Mouse (Mus musculus) liver, embryonic 15.5 days (tissue): ENCODE measurements around the gene Kcna7. TPM values are rescaled to one million over a fixed set of nuclear protein-coding genes. Genes with fewer than 3 reads are reported as not detected.

Experiments
- ATAC-seq: fragments of 200-750 bp; cut with Nextera tagmentation; 2 replicates; pipeline ENCODE4 v1.8.0; 2017; ENCODE audit warnings: moderate number of reproducible peaks, mild to moderate bottlenecking, moderate library complexity; ENCODE audit not compliant: insufficient read depth
- H3K27ac ChIP-seq: fragments of 300-500 bp; sonication (generic); replicated peaks from 2 replicates; pipeline ENCODE4 v1.5.1; 2015; ENCODE audit warnings: mild to moderate bottlenecking, inconsistent platforms
- H3K27me3 ChIP-seq: fragments of 300-500 bp; sonication (generic); 2 replicates; pipeline ENCODE4 v1.6.1; 2015; ENCODE audit warnings: mild to moderate bottlenecking, inconsistent platforms
- H3K36me3 ChIP-seq: fragments of 300-500 bp; sonication (generic); replicated peaks from 2 replicates; pipeline ENCODE4 v1.6.1; 2015; ENCODE audit warnings: moderate library complexity, mild to moderate bottlenecking, inconsistent platforms
- H3K4me1 ChIP-seq: fragments of 300-500 bp; sonication (generic); replicated peaks from 2 replicates; pipeline ENCODE4 v1.6.1; 2015; ENCODE audit warnings: inconsistent platforms
- H3K4me2 ChIP-seq: fragments of 300-500 bp; sonication (generic); 2 replicates; pipeline ENCODE4 v1.6.1; 2015; ENCODE audit warnings: moderate library complexity, mild to moderate bottlenecking, inconsistent platforms
- H3K4me3 ChIP-seq: fragments of 300-500 bp; sonication (generic); replicated peaks from 2 replicates; pipeline ENCODE4 v1.5.1; 2015; ENCODE audit warnings: mild to moderate bottlenecking, inconsistent platforms
- H3K9ac ChIP-seq: fragments of 300-500 bp; sonication (generic); 2 replicates; pipeline ENCODE4 v1.6.1; 2015; ENCODE audit warnings: moderate library complexity, mild to moderate bottlenecking, inconsistent platforms
- H3K9me3 ChIP-seq: fragments of 300-500 bp; sonication (generic); replicated peaks from 2 replicates; pipeline ENCODE4 v1.6.1; 2016; ENCODE audit warnings: inconsistent platforms
- WGBS: fragments of 180-500 bp; shearing (Covaris S2); methylation state at CpG from one replicate; pipeline ENCODE4 v1.1.7; 2015; ENCODE audit warnings: mixed read lengths; ENCODE audit not compliant: insufficient replicate concordance; 5-methylcytosine and 5-hydroxymethylcytosine counted together
- polyA plus RNA-seq: library from polyadenylated mRNA; unstranded; fragments of >200 nt; fragmentation: Nextera tagmentation; extraction: Ambion mirVana; gene quantifications from 2 replicates; pipeline ENCODE4 v1.2.1, GENCODE M21; 2015

Gene Kcna7
- polyA plus RNA-seq, 1 experiment from 2014 or later: not detected

- peak overlapping the region; percentile 91 for H3K27ac ChIP-seq
- WGBS: under 1% methylated on average over 7 of the region's 7 CpGs
- peak overlapping the region; percentile 65 for H3K9ac ChIP-seq
- H3K9me3 ChIP-seq: no peaks in the 10 kb centered on the region
- peak overlapping the region; percentile 88 for H3K4me2 ChIP-seq
- peaks cover 58% of the 10 kb centered on the region for H3K4me1 ChIP-seq
- H3K36me3 ChIP-seq: peaks cover 34% of the 10 kb centered on the region
- ATAC-seq: no peak
- no peaks in the 10 kb centered on the region; the same call in 1 of the 2 replicates for H3K27me3 ChIP-seq
- H3K4me3 ChIP-seq: peak overlapping the region; percentile 71
These were observed 28.4 kb downstream of the Kcna7 start for GRCm38 (mm10) chr7:45433835-45434202.

DNA sequence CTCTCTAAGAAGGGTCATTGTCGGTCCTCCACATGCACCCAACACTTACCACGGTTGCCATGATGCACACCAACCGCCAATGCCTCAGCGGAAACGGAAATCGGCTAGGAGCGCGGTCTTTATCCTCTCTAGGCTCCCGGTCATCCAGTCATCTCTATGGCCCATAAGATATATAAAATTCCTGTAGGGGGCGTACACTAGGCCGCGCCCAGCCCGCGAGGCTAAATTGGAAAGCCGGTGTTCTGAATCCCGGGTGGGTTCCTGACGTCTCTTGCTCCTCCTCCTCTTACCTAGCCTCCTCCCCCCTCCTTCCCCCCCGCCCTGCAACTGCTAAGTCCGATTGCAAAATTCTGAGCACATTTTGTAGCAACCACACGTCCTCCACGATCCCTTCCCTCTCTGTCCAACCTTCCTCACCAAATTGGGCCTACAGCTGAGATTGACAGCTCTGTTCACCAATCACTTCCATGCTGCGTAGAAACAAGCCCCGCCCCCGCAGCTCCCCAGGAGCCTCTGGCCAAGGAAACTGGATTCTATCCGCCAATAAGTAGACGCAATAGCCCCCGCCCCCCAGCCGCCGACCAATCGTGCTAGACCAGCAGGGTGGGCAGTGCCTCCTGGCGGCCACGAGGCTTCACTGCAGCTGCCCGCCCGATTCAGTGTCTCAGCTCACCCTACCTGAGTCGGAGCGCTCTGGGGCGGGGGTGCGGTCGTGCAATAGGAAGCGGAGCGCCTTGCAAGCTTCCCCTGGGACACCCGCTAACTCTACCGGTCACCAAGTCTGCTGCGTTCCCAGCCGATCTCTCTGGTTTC, 29.0 kb downstream of the Kcna7 start, which contains the start of gene Gys1:
Gene Gys1 (plus strand): TSS at position 642 of the 813 bp plus-strand sequence.
- Histone ChIP-seq H3K27me3 (no peaks in the 10 kb centered on the region; the same call in 1 of the 2 replicates), H3K4me2 (peak within 1 kb of the TSS; percentile 88), H3K27ac (peak within 1 kb of the TSS; percentile 91), H3K4me3 (peak within 1 kb of the TSS; percentile 71), H3K4me1 (peaks cover 58% of the 10 kb centered on the region), H3K36me3 (peaks cover 28% of the 10 kb centered on the region), H3K9ac (peak within 1 kb of the TSS; percentile 65), H3K9me3 (no peaks in the 10 kb centered on the region)
- WGBS: under 1% methylated on average over 45 of the region's 45 CpGs
- peak; percentile 95 for ATAC-seq

GRCm38 (mm10) chr7:45435038-45435437, 29.6 kb downstream of the Kcna7 start:
- WGBS: 4% methylated on average over 16 of the region's 16 CpGs
- Histone ChIP-seq H3K36me3 (peaks cover 24% of the 10 kb centered on the region), H3K4me3 (peak overlapping the region; percentile 71), H3K9ac (peak overlapping the region; percentile 63), H3K4me2 (peak overlapping the region; percentile 88), H3K27me3 (no peaks in the 10 kb centered on the region; the same call in 1 of the 2 replicates), H3K27ac (peak overlapping the region; percentile 71), H3K4me1 (peaks cover 58% of the 10 kb centered on the region), H3K9me3 (no peaks in the 10 kb centered on the region)
- ATAC-seq: no peak

DNA sequence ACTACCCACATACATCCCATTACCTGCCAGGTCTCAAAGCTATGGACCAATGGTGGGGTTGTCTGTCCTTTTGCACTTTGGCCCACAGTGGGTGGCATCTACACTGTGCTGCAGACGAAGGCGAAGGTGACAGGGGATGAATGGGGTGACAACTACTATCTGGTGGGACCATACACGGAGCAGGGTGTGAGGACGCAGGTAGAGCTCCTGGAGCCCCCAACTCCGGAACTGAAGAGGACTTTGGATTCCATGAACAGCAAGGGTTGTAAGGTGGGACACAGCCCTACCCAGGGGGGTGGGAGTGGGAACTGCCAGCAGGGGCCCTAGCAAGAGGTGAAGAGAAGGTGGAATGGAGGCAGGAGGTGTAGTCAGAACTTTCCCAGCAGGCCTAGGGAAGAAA, 31.0 kb downstream of the Kcna7 start:
- Histone ChIP-seq H3K36me3 (peaks cover 18% of the 10 kb centered on the region), H3K9ac (no peak overlapping the region), H3K27ac (no peak overlapping the region), H3K4me1 (peaks cover 46% of the 10 kb centered on the region), H3K9me3 (no peaks in the 10 kb centered on the region), H3K4me3 (no peak overlapping the region), H3K4me2 (0 out of 2 replicates have a peak overlapping the region, but pooled peaks have one; percentile 88), H3K27me3 (no peaks in the 10 kb centered on the region; the same call in 1 of the 2 replicates)
- 73% methylated on average over 5 of the region's 5 CpGs for WGBS
- no peak for ATAC-seq

DNA sequence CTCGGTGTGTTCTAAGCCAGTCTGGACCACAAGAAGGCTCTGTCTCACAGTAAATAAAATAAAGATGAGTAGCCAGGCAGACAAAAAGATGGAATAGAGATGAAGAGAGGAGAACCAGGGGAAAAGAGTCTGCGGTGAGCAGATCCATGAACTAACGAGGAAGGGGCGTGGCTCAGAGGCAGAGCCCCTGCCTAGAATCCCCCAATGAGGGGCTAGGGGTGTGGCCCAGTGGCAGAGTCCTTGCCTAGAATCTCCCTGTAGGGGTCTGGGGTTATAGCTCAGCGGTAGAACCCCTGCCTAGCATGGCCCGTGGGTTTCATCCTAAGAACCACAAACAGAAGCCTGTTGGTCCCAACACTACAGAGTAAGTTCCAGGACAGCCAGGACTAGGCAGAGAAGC, 31.6 kb downstream of the Kcna7 start:
- Histone ChIP-seq H3K4me1 (peaks cover 40% of the 10 kb centered on the region), H3K36me3 (peaks cover 12% of the 10 kb centered on the region), H3K27me3 (no peaks in the 10 kb centered on the region; the same call in 1 of the 2 replicates), H3K27ac (no peak overlapping the region), H3K4me2 (no peak overlapping the region), H3K9ac (no peak overlapping the region), H3K4me3 (no peak overlapping the region), H3K9me3 (no peaks in the 10 kb centered on the region)
- ATAC-seq: no peak
- 45% methylated on average over 6 of the region's 6 CpGs for WGBS

DNA sequence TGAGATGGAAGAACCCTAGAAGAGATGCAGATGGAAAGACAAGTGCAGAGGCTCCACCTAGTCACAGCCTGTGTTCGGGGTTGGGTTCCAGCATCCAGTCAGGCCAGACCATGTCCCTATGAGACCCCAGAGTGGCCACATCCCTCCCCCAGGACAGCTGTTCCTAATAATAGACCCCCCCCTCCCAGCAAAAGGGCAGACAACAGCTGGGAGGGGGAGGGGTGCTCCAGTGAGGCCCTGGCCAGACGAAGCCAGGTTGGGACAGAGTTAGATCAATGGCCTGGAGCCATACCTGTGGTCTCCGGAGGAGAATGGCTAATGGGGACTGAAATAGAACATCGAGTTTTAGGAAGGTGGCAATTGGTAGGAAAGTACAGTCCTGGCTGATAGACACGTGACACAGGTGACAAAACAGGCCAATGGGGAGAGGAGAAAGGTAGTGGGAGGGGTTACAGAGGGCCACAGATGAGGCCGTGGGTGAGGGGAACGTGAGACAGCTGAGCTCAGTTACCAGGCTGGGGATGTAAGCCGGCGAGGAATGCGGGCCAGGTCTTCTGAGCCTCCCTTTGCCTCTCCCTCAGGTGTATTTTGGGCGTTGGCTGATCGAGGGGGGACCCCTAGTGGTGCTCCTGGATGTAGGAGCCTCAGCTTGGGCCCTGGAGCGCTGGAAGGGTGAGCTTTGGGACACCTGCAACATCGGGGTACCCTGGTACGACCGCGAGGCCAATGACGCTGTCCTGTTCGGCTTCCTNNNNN, 32.2 kb downstream of the Kcna7 start, which contains the start of gene Ruvbl2:
Gene Ruvbl2 (minus strand): TSS at position 576 of the 756 bp plus-strand sequence.
- 50% methylated on average over 19 of the region's 19 CpGs for WGBS
- no peak for ATAC-seq
- H3K4me1 ChIP-seq: peaks cover 36% of the 10 kb centered on the region
- no peak within 1 kb of the TSS for H3K27ac ChIP-seq
- peaks cover 10% of the 10 kb centered on the region; the same call in 1 of the 2 replicates for H3K36me3 ChIP-seq
- H3K9me3 ChIP-seq: no peaks in the 10 kb centered on the region
- H3K4me3 ChIP-seq: no peak within 1 kb of the TSS
- H3K4me2 ChIP-seq: no peak within 1 kb of the TSS
- H3K27me3 ChIP-seq: no peaks in the 10 kb centered on the region; the same call in 1 of the 2 replicates
- no peak within 1 kb of the TSS for H3K9ac ChIP-seq

GRCm38 (mm10) chr7:45443526-45444420, 38.3 kb downstream of the Kcna7 start:
- Histone ChIP-seq H3K9me3 (no peaks in the 10 kb centered on the region), H3K9ac (no peak overlapping the region), H3K4me1 (peaks cover 10% of the 10 kb centered on the region), H3K4me3 (no peak overlapping the region), H3K4me2 (no peak overlapping the region), H3K27me3 (no peaks in the 10 kb centered on the region), H3K27ac (no peak overlapping the region), H3K36me3 (peaks cover 17% of the 10 kb centered on the region)
- ATAC-seq: no peak
- WGBS: 51% methylated on average over 22 of the region's 22 CpGs

GRCm38 (mm10) chr7:45446589-45446988, 41.1 kb downstream of the Kcna7 start:
- Histone ChIP-seq H3K4me2 (no peak overlapping the region), H3K36me3 (peaks cover 9% of the 10 kb centered on the region), H3K27ac (no peak overlapping the region), H3K4me1 (peaks cover 18% of the 10 kb centered on the region), H3K9me3 (no peaks in the 10 kb centered on the region), H3K9ac (no peak overlapping the region), H3K27me3 (no peaks in the 10 kb centered on the region), H3K4me3 (no peak overlapping the region)
- ATAC-seq: no peak

DNA sequence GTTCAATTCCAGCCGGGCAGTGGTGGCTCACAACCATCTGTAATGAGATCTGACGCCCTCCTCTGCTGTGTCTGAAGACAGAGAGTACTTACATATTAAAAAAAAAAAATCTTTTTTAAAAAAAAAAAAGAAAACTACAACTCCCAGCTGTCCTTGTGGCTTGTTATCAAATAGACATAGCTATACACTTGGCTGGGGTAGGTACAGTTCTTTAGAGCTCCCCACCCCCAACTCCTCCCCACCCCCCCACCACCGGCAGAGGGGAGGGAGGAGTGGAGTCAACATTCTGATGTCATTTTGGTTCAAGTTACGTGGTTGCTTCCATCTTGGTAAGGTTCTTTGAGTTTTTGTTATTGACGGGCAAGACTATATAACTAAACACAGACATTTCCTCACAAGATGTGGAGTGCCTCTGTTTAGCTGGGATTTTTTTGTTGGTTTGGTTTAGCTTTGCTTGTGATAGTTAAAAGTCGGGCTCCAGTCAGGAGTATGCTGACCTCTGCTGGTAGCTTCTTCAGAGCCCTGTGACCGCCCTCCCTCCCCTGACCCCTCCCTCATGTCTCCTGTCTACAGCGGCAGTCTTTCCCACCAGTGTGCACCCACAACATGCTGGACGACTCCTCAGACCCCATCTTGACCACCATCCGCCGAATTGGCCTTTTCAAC, 42.0 kb downstream of the Kcna7 start:
- Histone ChIP-seq H3K4me1 (peaks cover 26% of the 10 kb centered on the region), H3K4me3 (peak overlapping the region; percentile 21; the same call in 1 of the 2 replicates), H3K9me3 (no peaks in the 10 kb centered on the region), H3K9ac (no peak overlapping the region; the same call in 1 of the 2 replicates), H3K27ac (no peak overlapping the region), H3K4me2 (peak overlapping the region; percentile 46), H3K36me3 (peaks cover 17% of the 10 kb centered on the region), H3K27me3 (no peaks in the 10 kb centered on the region)
- WGBS: 23% methylated on average over 11 of the region's 11 CpGs
- 0 out of 2 replicates have a peak, but pooled peaks have one; percentile 25 for ATAC-seq

GRCm38 (mm10) chr7:45449974-45450373, 44.5 kb downstream of the Kcna7 start:
- Histone ChIP-seq H3K9ac (no peak overlapping the region), H3K4me1 (peaks cover 26% of the 10 kb centered on the region), H3K36me3 (peaks cover 22% of the 10 kb centered on the region), H3K9me3 (no peaks in the 10 kb centered on the region), H3K4me2 (no peak overlapping the region), H3K27me3 (no peaks in the 10 kb centered on the region), H3K4me3 (no peak overlapping the region), H3K27ac (no peak overlapping the region)
- WGBS: 79% methylated on average over 1 of the region's 1 CpGs
- no peak for ATAC-seq
